Mouse (Mus musculus): Measurements from ENCODE around the gene Ren1.
A peak's percentile ranks its signal among the peaks of the same experiment; 100 is the strongest.
"Not testable (repeated sequence)": the region's sequence is repeated elsewhere in the genome, so short reads cannot be mapped to it uniquely, and the experiment has no call there.

The Ren1 gene

GRCm38 (mm10) chr1:133350210-133350609 lies at the start of gene Ren1:
Gene Ren1, plus strand, starts transcription at chr1:133350510.
- no peak for DNase-seq

GRCm38 (mm10) chr1:133302540-133302939 lies 47.8 kb upstream of the Ren1 start:
- peak; percentile 75 for DNase-seq

DNA sequence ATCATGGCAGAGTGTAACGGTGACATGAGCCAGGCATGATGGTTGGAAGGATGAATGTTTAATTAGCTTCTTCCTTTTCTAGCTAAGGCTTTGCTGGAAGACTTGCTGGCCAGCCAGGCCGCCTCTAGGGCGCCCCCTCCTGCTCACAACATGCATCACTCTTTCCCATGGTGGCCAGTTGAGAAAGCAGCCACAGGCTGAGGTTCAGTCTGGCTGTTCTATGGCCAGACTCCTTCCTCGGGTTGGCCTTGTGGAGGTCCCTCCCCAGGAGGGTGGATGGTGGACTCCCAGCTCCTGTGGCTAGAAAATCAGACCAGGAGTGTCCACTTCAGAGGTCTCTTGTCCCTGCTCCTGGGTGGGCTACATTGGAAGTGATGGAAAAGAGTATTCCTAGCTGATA lies 43.5 kb upstream of the Ren1 start:
- peak; percentile 86 for DNase-seq

DNA sequence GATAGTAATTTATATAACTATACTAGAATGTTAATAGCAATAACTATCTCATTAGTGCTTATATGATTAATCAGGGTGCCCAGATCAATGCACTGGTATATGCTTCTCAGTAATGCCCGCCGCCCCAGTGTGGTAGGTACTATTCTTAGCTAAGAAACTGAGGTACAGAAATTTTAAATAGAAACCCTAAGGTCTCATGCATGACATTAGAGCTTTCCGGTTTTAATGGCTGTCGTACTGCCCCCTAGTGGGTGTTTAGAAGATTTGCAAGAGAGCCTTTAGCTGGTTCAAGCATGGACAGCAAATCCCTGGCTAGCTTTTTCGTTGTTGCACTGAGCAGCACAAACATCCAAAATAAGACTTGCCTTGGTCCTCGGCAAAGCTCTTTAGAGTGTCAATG lies 43.0 kb upstream of the Ren1 start:
- DNase-seq: peak; percentile 49

DNA sequence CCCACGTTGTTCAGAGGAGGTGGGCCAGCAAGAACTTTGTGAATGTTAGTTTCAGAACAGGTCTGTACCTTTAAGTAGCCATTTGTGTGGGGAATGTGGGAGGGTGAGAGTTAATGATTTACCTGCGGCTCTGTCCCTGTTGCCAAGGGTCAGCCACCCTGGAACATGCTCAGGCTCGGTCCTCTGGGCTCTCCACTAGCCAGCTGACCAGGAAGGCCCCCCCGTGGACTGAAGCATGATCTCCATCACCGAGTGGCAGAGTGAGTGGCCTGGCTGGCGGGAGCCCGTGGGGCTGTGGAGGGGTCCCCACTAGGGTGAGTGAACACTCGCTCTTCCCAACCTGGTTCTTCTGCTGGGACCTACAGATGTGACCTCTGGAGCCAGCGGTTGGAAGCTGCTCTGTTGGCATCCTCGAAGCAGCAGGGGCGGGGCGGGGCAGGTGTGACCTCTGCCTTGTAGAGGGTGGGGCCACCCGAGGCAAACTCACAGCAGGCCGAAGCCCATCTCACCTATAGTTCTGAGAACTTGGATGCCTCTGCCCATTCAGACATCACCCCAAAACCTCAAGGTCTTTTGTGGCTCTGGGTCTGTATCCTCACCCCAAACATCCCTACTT lies 40.5 kb upstream of the Ren1 start, which contains the start of gene Golt1a:
Golt1a (plus strand) TSS at position 149 of the 616 bp plus-strand sequence.
- no peak for DNase-seq

DNA sequence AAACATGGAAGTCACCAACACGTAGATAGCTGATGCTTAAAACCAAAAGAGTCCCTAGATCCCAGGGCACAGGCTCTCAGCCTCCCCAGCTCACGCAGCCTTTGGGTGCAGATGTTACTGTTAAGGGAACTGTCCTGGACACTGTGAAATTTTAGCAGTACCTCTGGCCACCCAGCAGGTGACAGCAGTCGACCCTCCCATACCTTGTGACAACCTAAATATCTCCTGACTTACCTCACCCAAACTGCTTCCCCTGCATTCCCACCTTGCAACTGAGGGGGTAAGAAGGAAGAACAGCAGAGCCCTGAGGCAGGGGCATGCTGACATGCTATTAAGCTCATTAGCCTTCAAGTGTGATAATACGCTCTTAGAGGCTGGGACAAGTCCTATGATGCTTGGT lies 39.1 kb upstream of the Ren1 start:
- DNase-seq: no peak

- no peak for DNase-seq
These were observed 38.4 kb upstream of the Ren1 start for GRCm38 (mm10) chr1:133311946-133312345.

- peak; percentile 78 for DNase-seq
These were observed 35.9 kb upstream of the Ren1 start for GRCm38 (mm10) chr1:133314364-133314763.

- DNase-seq: no peak
These were observed 34.5 kb upstream of the Ren1 start for GRCm38 (mm10) chr1:133315775-133316174.

- DNase-seq: no peak
These were observed 33.7 kb upstream of the Ren1 start for GRCm38 (mm10) chr1:133316577-133316976.

GRCm38 (mm10) chr1:133317149-133317548 lies 33.2 kb upstream of the Ren1 start:
- no peak for DNase-seq

DNA sequence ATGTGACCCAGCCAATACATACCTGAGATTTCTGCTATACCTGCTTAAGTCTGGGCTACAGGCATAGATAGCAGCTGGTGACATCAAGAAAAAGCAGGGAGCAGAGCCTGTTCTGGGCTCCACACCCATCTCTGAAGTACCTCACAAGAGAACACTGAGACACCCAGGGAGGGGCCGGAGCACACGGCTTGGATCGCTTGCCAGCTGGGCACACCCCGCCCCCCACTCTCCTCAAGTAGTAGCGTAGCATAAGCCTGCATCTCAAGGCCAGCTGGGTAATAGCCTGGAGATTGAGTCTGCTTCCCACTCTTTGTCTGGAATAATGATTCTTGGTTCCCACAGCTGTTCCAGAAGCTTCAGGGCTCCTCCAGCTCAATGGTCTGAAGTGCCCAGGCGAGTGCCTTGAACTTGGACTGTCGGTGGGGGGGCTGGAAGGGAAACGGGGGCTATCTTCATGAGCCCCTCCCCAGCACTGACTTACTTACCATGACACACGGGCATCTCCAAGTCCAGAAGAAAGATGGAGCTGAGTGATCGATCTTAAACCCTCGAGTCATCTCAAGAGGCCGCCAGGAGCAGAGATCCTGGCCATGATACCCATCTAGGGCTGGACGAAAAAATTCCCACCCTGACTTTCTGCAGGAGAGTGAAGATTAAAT lies 28.9 kb upstream of the Ren1 start, which contains the start of gene Kiss1:
Kiss1 (plus strand) TSS at position 609 of the 659 bp plus-strand sequence.
- DNase-seq: peak; percentile 59

DNA sequence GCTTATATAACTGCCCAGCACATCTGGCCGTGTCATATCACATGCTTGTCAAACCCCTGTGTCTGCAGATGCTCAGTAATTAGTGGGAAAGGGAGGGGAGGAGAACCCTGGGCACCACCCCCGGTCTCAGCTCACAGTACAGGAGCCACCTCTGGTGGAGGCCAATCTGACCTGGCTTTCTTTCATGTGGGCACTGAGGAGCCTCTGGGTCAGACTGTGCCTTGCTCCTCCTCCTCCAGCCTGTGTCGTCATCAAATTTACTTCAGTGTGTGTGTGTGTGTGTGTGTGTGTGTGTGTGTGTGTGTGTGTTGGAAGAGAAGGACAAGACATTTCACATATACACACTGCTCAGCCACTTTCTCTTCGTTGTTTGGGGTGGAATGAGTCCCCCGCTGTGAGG lies 27.0 kb upstream of the Ren1 start:
- DNase-seq: no peak

DNA sequence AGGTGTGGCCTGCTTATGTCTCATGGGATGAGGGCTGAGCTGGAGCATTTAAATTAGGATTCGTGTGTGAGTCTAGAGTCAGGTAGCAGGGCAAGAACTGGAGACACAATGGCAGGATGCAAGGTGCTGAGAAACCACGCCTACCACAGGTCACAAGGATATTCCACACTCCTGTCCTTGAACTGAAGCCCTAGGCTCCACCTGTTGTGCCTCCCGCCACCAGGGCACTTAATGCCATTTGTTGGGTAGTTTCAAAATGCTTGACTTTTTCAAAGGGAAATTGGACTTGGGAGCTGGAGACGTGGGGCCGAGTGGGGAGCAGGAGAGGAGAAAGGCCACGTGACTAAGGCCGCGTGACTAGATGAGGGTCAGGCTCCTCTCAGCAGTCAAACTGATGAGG lies 24.4 kb upstream of the Ren1 start:
- DNase-seq: no peak

DNA sequence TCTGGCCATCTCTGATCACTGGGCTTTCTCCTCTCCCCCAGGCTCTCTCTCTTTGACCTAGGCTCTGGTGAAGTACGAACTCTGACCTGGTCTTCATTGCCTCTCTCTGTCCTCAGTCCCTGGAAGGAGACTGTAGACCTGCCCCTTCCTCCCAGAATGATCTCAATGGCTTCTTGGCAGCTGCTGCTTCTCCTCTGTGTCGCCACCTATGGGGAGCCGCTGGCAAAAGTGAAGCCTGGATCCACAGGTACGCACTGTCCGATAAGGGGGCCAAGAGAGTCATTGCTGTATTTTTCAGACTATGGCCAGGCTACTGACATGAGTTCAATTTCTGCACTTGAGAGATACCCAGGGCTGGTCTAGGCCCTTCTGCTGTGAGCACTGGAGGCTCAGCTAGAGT lies 23.2 kb upstream of the Ren1 start:
- DNase-seq: no peak

DNA sequence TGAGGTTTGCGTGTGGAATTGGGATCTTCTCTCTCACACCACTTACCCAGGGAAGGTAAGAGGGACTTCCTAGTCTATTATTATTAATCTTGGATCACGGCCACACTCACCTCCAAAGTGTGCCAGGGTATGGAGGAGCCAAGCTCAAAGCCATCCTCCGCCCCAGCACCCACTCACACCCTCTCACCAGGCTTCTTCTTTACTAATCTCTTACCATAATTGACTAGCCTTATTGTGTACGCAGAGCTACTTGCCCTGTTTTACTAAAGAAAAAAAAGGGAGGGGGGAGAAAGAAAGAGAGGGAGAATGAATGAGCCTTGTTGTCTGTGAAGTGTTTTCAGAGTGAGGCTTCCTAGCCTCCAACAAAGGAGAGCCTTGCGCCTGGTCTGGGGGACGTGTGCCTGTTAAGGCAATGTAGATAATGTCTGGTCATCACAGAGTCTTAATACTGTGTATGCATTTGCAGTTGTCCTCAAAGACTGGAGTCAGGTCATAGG lies 22.0 kb upstream of the Ren1 start:
- DNase-seq: no peak

DNA sequence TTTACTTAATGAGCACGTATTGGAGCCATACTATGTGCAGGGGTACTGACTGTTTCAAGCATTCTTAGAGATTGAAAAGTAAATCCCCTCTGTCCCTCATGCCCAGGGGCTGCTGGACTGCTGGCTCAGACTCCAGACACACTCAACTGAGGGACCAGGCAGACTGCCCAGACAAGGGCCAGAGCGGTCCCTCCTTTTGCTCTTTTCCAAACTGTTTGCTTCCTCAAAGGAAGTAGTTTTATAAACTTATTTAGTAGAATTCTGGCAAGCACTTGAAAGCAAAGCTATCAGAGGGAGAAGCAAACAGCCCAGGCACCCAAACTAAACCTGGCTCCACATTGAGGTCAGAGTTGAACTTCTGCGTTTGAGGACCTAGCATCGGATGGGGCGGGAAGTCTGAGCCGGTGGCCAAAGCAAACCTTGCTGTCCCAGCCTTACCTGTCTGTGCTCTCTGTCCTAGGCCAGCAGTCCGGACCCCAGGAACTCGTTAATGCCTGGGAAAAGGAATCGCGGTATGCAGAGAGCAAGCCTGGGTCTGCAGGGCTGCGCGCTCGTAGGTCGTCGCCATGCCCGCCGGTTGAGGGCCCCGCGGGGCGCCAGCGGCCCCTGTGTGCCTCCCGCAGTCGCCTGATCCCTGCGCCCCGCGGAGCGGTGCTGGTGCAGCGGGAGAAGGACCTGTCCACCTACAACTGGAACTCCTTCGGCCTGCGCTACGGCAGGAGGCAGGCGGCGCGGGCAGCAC lies 21.2 kb upstream of the Ren1 start:
- DNase-seq: peak; percentile 62

DNA sequence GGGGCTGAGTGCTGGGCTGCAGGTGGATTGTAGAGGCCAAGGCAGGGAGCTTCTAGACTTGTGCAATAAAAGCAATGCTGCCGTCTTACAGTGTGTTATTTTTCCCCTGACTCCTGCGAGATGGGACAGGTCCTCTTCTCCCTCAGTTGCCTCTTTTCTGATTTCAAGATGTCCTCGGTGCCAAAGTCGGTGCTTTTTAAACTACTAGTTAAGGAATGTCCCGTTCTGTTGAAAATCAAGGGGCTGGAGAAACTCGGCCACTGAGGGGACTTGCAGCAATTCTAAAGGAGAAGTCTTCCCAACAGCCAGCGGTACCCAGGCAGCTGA lies 20.7 kb upstream of the Ren1 start:
- DNase-seq: no peak

GRCm38 (mm10) chr1:133331142-133331541 lies 19.2 kb upstream of the Ren1 start:
- DNase-seq: no peak

GRCm38 (mm10) chr1:133332656-133333430 lies 17.5 kb upstream of the Ren1 start:
- DNase-seq: no peak

DNA sequence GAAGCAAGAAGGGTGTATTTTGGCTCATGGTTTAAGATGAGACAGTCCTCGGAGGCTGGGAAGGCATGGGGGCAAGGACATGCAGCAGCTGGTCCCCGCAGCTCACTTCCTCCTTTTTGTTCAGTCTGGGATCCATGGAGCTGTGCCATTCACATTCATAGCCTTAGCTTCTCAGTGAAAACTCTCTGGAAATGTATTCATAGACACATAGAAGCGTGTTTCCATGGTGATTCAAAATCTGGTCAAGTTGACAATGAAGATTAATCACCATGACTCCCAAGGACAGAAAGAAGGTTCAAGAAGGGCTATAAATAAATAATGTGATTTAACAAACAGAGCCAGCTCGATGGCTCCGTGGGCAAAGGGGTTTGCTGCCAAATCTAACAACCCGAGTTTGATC lies 16.4 kb upstream of the Ren1 start:
- no peak for DNase-seq

DNA sequence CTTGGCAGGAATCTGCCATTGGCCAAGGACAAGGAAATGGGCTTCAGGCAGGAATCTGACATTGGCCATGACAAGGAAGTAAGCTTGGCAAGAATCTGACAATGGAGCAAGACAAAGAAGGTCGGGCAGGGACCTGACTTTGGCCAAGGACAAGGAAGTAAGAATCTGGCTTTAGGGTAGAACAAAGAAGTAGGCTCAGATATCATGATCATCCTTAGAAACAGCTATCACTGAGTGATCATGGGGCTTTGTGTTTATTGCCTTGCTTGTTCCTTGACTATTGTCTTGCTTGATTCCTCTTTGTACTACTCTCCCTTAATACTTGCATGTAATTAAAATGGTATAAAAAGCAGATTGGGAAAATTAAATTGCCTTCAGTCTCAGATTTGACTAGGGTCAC lies 9.9 kb upstream of the Ren1 start:
- not testable (repeated sequence) for DNase-seq

- DNase-seq: no peak
These were observed 6.0 kb upstream of the Ren1 start for GRCm38 (mm10) chr1:133344357-133344756.
